Mouse (Mus musculus) B cell, adult 67 days (primary cell): ENCODE data around the gene Pdss2. TPM values are rescaled to one million over a fixed set of nuclear protein-coding genes. Genes with fewer than 3 reads are reported as not detected.

ENCODE experiments used
- total RNA-seq, 2 experiments: library from RNA; stranded (reverse); gene quantifications; 4 replicates each; pipeline ENCODE4 v1.2.4; 2023

Gene Pdss2
- 10 to 100 TPM; 13.7 to 13.8 TPM for total RNA-seq

DNA sequence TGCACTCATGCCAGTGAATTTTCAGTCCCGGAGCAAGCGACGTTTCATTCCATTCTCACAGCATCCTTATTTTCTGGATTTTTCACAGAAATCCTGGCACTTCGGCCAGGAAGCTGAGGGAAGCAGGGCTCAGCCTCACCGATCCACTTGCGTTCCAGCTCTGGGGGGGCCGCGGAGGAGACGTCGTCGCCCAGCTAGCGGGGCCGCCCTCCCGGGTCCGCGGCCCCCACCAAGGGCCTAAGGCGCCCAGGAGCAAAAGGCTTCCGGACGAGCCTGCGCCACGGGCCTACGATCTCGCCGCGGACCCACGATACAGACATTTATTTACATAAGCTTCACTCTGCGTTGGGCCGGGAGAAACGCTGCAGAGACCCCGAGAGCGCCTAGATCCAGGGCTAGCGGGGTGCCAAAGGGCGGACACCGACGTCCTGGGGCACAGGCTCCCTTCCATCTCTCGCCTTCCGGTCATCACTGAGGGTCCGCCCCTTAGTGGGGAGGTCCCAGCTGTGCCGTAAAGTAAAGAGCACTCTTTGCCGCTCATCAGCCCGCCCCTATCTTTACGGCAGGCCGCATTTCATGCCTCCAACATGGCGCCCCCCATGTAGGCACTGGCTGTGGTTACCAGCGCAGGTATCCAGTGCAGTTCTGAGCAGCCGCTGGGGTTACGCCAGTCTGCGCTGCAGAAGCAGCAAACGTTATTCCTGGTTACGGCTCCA is at the start of gene Pdss2:
Gene Pdss2, plus strand, starts transcription at position 577 of the 716 bp plus-strand sequence.

DNA sequence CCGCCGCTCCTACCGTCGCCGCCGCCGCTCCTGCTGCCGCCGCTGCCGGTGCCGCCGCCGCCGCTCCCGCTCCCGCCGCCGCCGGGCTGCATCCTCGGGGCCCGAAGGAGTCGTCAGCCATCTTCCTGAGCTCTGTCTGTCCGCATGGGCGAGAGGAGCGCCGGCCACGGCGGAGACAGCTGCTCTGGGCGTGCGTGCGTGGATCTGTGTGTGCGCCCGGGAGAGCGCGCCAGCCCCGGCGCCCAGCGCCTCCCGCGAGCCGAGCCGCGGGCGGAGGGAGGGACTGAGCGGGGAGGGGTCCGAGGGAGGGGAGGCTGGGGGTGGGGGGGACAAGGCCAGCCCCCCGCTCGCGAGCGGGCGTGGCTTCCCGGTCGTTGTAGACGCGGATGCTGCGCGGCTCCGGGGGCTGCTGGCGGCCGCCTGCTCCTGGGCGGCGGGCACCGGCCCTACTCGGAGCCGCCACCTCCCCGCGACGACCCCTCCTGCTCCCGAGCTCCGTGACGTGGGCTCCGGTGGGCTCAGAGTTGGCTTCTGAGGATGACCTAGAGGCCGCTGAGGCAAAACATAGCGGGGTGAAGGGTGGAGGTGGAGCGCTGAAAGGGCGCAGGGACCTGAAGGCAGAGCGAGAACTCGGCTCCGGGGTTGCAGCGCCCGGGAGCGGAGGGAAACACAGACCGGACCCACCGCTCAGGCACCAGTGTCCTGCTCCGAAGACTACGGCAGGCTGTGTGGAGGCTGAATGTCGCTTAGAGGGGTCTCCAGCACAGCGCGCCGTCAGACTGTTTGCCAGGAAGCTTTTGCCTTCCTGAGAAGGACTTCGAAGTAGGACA is 46.7 kb upstream of the Pdss2 start, which contains the start of the genes Sobp and 9030612E09Rik:
Gene Sobp, minus strand, starts transcription at position 205 of the 830 bp plus-strand sequence.
Gene 9030612E09Rik, plus strand, starts transcription at position 379 of the 830 bp plus-strand sequence.

GRCm38 (mm10) chr10:43478751-43479435 is 257.6 kb downstream of the Pdss2 start, which contains the start of gene Bend3:
Bend3 (plus strand) TSS chr10:43478831.

Other genes with a start within 250 kb of the Pdss2 start
- gene Sobp, start 47.0 kb upstream of the Pdss2 start, total RNA-seq, result not detected
- not detected for gene 9030612E09Rik, start 46.8 kb upstream of the Pdss2 start, total RNA-seq